Mouse (Mus musculus): ENCODE measurements around the gene Kansl3. TPM values are rescaled to one million over a fixed set of nuclear protein-coding genes. Genes with fewer than 3 reads are reported as not detected.

Gene Kansl3
- polyA plus RNA-seq, 1 experiment from 2014 or later: 36.3 TPM

DNA sequence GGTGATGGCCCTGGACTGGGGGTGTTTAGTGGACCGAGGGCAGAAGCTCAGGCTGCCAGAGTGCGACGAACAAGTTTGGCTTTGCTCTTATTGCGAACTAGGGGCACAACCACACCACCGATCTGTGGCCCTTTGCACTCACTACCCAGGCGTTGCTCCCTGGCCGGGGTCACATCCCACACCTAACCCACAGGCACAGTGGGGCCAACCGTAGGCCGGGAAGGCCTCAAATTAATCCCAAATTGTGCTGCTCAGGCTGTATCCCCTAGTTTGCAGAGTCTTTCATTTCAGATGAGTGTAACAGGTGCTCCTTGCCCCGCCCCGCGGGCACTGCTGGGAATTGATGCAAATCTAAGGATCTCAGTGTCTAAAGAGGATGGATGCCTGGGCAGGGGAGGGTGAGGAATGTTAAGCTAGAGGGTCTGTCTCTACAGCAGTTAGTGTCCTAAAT is 60.5 kb downstream of the Kansl3 start:
- Histone ChIP-seq H3K27ac (no peak overlapping the region), H3K4me1 (replicated peaks; ENCODE audit: control insufficient read depth, insufficient read depth, low read length) (peaks cover 19% of the 10 kb centered on the region), H3K9ac (peak overlapping the region; percentile 58; the same call in 1 of the 2 replicates), H3K4me2 (replicated peaks) (peak overlapping the region; percentile 96), H3K4me3 (replicated peaks; ENCODE audit: low read length) (peak overlapping the region; percentile 66), H3K9me3 (ENCODE audit: control insufficient read depth, low read length) (no peaks in the 10 kb centered on the region), H3K27me3 (ENCODE audit: control insufficient read depth, insufficient read depth, low read length) (peaks cover 20% of the 10 kb centered on the region), H3K36me3 (replicated peaks; ENCODE audit: control insufficient read depth, insufficient read depth) (no peaks in the 10 kb centered on the region)
- ATAC-seq (ENCODE audit: low FRiP score) (no peak), DNase-seq (ENCODE audit: low spot score) (no peak)
- WGBS: 8% methylated on average over 12 of the region's 12 CpGs

DNA sequence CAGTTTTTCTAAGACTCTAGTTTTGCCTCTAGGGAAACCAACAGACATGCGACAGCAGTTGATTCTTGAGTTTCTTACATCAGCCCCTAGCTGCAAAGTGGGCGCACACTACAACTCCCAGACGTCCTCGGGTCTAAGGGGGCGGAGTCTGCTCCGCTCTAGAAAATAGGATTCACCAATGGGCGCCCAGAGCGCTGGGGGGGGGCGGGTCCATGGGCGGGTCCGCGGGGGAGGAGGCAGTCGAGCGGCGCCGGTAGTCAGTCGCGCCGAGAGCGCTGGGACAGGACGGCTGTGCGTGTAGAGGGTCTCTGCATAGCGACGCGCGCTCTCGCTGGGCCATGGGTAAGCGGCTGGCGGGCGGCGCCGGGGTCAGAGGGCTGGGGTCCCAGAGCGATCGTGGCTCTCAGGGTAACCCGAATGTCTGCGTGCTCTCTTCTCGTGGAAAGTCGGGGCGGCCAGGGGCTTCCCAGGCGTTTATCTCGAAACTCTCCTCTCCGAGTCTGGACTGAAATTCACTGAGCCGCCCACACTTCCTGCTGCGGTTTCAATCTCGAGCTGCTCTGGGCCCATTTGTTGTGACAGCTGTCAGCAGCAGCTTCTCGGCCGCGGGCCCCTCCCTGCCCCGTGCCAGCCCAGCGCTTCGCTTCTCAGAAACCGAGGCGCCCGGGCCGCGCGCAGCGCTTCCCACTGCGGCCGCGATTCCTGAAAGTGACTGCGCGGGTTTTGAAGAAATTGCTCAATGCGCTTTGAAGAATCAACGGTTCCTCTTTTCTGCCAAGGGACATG is 61.3 kb downstream of the Kansl3 start, which contains the start of gene Arid5a:
Gene Arid5a, plus strand, starts transcription at position 239 of the 786 bp plus-strand sequence.
- H3K9me3 ChIP-seq (ENCODE audit: control insufficient read depth, low read length): no peaks in the 10 kb centered on the region
- H3K4me3 ChIP-seq (replicated peaks; ENCODE audit: low read length): peak within 1 kb of the TSS; percentile 66
- peak; percentile 91 for ATAC-seq (ENCODE audit: low FRiP score)
- under 1% methylated on average over 63 of the region's 65 CpGs for WGBS
- DNase-seq (ENCODE audit: low spot score): peak; percentile 93
- H3K27ac ChIP-seq: peak within 1 kb of the TSS; percentile 34; the same call in 1 of the 2 replicates
- H3K9ac ChIP-seq: peak within 1 kb of the TSS; percentile 58
- no peaks in the 10 kb centered on the region for H3K36me3 ChIP-seq (replicated peaks; ENCODE audit: control insufficient read depth, insufficient read depth)
- H3K4me2 ChIP-seq (replicated peaks): peak within 1 kb of the TSS; percentile 96
- H3K27me3 ChIP-seq (ENCODE audit: control insufficient read depth, insufficient read depth, low read length): peaks cover 20% of the 10 kb centered on the region
- peaks cover 23% of the 10 kb centered on the region for H3K4me1 ChIP-seq (replicated peaks; ENCODE audit: control insufficient read depth, insufficient read depth, low read length)

DNA sequence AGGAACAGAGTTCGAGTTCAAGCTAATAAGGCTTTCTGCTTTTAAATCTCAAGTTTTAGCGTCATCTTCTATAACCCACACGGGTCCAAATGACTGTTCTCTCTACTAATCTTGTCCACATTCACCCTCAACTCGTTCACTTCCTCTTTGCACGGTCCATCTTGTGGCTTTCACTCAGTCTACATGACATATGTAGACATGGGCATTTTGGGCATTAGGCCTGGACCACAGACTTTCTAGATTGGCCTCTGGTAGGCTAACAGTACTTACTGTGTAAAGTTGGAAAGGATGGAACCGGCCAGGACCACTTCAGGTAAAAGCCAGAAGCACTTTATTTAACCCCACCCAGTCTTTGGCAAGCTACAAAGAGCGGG is 61.9 kb downstream of the Kansl3 start:
- WGBS: 71% methylated on average over 7 of the region's 7 CpGs
- Histone ChIP-seq H3K27ac (no peak overlapping the region), H3K4me3 (replicated peaks; ENCODE audit: low read length) (no peak overlapping the region), H3K9me3 (ENCODE audit: control insufficient read depth, low read length) (no peaks in the 10 kb centered on the region), H3K4me1 (replicated peaks; ENCODE audit: control insufficient read depth, insufficient read depth, low read length) (peaks cover 23% of the 10 kb centered on the region), H3K4me2 (replicated peaks) (no peak overlapping the region), H3K9ac (no peak overlapping the region), H3K27me3 (ENCODE audit: control insufficient read depth, insufficient read depth, low read length) (peaks cover 20% of the 10 kb centered on the region), H3K36me3 (replicated peaks; ENCODE audit: control insufficient read depth, insufficient read depth) (no peaks in the 10 kb centered on the region)
- DNase-seq (ENCODE audit: low spot score) (no peak), ATAC-seq (ENCODE audit: low FRiP score) (peak; percentile 1; the same call in 1 of the 2 replicates)

DNA sequence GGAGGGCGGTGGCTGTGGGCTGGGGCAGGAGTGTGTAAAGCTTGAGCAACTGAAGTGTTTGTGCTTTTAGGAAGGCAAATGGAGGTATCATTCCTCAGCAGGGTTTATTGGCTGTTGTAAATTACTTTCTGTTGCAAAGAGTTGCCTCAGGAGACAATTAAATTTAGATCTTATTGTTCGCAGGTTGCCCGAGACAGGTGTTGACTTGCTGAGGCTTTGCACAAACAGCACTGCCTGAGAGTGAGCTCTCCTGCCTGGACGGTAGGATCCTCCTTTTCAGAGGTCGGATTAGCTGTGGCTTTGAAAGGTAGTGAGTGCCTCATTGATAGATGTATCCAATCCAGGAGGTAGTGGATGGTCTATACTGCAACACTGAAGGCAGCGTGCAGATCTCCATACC is 62.9 kb downstream of the Kansl3 start:
- no peak overlapping the region for H3K27ac ChIP-seq
- peaks cover 23% of the 10 kb centered on the region for H3K4me1 ChIP-seq (replicated peaks; ENCODE audit: control insufficient read depth, insufficient read depth, low read length)
- no peaks in the 10 kb centered on the region for H3K36me3 ChIP-seq (replicated peaks; ENCODE audit: control insufficient read depth, insufficient read depth)
- DNase-seq (ENCODE audit: low spot score) (no peak), ATAC-seq (ENCODE audit: low FRiP score) (no peak)
- H3K9me3 ChIP-seq (ENCODE audit: control insufficient read depth, low read length): no peaks in the 10 kb centered on the region
- peaks cover 20% of the 10 kb centered on the region for H3K27me3 ChIP-seq (ENCODE audit: control insufficient read depth, insufficient read depth, low read length)
- no peak overlapping the region for H3K4me3 ChIP-seq (replicated peaks; ENCODE audit: low read length)
- no peak overlapping the region for H3K4me2 ChIP-seq (replicated peaks)
- WGBS: 84% methylated on average over 6 of the region's 6 CpGs
- H3K9ac ChIP-seq: no peak overlapping the region

DNA sequence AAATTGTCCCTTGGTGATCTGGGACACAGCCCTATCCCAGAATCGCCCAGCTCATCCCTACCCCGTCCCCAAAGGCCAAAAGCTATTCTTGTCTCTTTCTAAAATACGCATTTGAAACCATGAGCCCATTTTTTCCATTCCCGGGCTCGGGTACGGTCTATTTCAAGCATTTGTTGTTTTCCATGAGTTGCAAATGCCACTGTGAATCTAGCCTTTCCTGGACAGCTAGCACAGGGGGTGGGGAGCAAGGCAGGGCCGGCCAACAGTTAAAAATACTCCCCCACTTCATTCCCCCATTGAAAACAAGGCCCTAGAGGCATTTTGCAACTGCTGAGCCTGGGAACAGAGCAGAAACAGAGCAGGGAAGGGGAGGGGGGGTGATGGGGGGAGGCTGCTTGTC is 64.2 kb downstream of the Kansl3 start:
- peaks cover 14% of the 10 kb centered on the region for H3K27me3 ChIP-seq (ENCODE audit: control insufficient read depth, insufficient read depth, low read length)
- 79% methylated on average over 7 of the region's 7 CpGs for WGBS

GRCm38 (mm10) chr1:36303381-36304320 is 65.3 kb downstream of the Kansl3 start:
- peak; percentile 71 for DNase-seq (ENCODE audit: low spot score)
- no peak overlapping the region for H3K27ac ChIP-seq
- 10% methylated on average over 30 of the region's 30 CpGs for WGBS
- no peaks in the 10 kb centered on the region for H3K36me3 ChIP-seq (replicated peaks; ENCODE audit: control insufficient read depth, insufficient read depth)
- H3K9ac ChIP-seq: peak overlapping the region; percentile 49
- peak overlapping the region; percentile 69 for H3K4me2 ChIP-seq (replicated peaks)
- peak; percentile 41; the same call in 1 of the 2 replicates for ATAC-seq (ENCODE audit: low FRiP score)
- peaks cover 11% of the 10 kb centered on the region for H3K4me1 ChIP-seq (replicated peaks; ENCODE audit: control insufficient read depth, insufficient read depth, low read length)
- peak overlapping the region; percentile 27 for H3K4me3 ChIP-seq (replicated peaks; ENCODE audit: low read length)
- peaks cover 4% of the 10 kb centered on the region for H3K27me3 ChIP-seq (ENCODE audit: control insufficient read depth, insufficient read depth, low read length)
- no peaks in the 10 kb centered on the region for H3K9me3 ChIP-seq (ENCODE audit: control insufficient read depth, low read length)

More for the DNA sequence above, 64.2 kb downstream of the Kansl3 start:
- Histone ChIP-seq H3K9ac (no peak overlapping the region), H3K4me2 (replicated peaks) (no peak overlapping the region), H3K36me3 (replicated peaks; ENCODE audit: control insufficient read depth, insufficient read depth) (no peaks in the 10 kb centered on the region), H3K4me3 (replicated peaks; ENCODE audit: low read length) (no peak overlapping the region), H3K27ac (no peak overlapping the region), H3K4me1 (replicated peaks; ENCODE audit: control insufficient read depth, insufficient read depth, low read length) (peaks cover 20% of the 10 kb centered on the region), H3K9me3 (ENCODE audit: control insufficient read depth, low read length) (no peaks in the 10 kb centered on the region)
- ATAC-seq (ENCODE audit: low FRiP score): no peak
- DNase-seq (ENCODE audit: low spot score): no peak

DNA sequence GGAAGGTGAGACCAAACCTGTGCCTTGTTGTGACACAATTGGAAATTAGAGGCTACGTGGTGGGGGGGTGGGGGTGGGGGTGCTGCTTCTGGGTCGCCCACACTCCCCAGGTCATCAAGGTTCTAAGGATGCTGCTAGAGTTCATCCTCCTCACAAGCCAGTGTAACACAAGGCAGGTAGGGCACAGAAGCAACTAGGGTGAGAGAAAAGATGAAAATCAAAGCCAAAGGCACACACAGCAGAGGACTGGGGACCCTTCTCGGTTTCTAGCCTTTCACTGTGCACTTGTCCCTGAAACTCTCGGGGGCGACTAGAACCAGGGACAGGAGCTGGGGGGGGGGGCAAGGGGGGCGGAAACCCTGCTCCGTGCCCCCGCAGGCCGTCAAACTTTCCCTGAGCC is 66.0 kb downstream of the Kansl3 start:
- Histone ChIP-seq H3K27me3 (ENCODE audit: control insufficient read depth, insufficient read depth, low read length) (no peaks in the 10 kb centered on the region), H3K4me1 (replicated peaks; ENCODE audit: control insufficient read depth, insufficient read depth, low read length) (peaks cover 5% of the 10 kb centered on the region; the same call in 1 of the 2 replicates), H3K27ac (no peak overlapping the region), H3K9me3 (ENCODE audit: control insufficient read depth, low read length) (no peaks in the 10 kb centered on the region), H3K9ac (peak overlapping the region; percentile 49), H3K4me2 (replicated peaks) (peak overlapping the region; percentile 69), H3K36me3 (replicated peaks; ENCODE audit: control insufficient read depth, insufficient read depth) (no peaks in the 10 kb centered on the region), H3K4me3 (replicated peaks; ENCODE audit: low read length) (peak overlapping the region; percentile 27)
- no peak for ATAC-seq (ENCODE audit: low FRiP score)
- WGBS: 18% methylated on average over 9 of the region's 9 CpGs
- no peak for DNase-seq (ENCODE audit: low spot score)

GRCm38 (mm10) chr1:36302273-36302672 is 66.7 kb downstream of the Kansl3 start:
- no peak for ATAC-seq (ENCODE audit: low FRiP score)
- no peak overlapping the region for H3K27ac ChIP-seq
- H3K27me3 ChIP-seq (ENCODE audit: control insufficient read depth, insufficient read depth, low read length): no peaks in the 10 kb centered on the region
- H3K9ac ChIP-seq: no peak overlapping the region
- H3K4me1 ChIP-seq (replicated peaks; ENCODE audit: control insufficient read depth, insufficient read depth, low read length): peaks cover 5% of the 10 kb centered on the region; the same call in 1 of the 2 replicates
- no peak overlapping the region for H3K4me3 ChIP-seq (replicated peaks; ENCODE audit: low read length)
- no peak overlapping the region for H3K4me2 ChIP-seq (replicated peaks)
- DNase-seq (ENCODE audit: low spot score): no peak
- no peaks in the 10 kb centered on the region for H3K36me3 ChIP-seq (replicated peaks; ENCODE audit: control insufficient read depth, insufficient read depth)
- no peaks in the 10 kb centered on the region for H3K9me3 ChIP-seq (ENCODE audit: control insufficient read depth, low read length)
- 78% methylated on average over 8 of the region's 8 CpGs for WGBS

DNA sequence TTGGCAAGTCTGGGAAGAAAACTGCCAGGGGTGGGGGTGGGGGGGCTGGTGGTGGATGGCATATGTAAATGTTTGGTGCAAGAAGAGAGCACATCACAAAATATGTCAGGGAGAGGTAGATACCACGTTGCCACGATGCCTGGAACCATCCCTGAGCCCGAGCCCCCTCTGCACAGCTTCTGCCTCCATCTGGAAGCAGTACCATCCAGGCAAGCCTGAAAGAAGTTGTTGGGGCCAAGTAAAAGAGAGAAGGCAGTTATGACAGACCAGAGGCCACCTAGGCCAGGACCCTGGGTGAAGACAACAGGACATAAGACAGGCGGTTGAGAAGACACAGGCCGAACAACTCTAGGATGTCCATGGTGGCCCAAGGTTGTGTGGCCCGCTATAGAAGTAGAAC is 68.5 kb downstream of the Kansl3 start:
- H3K9ac ChIP-seq: no peak overlapping the region
- H3K4me1 ChIP-seq (replicated peaks; ENCODE audit: control insufficient read depth, insufficient read depth, low read length): peaks cover 5% of the 10 kb centered on the region; the same call in 1 of the 2 replicates
- H3K27ac ChIP-seq: no peak overlapping the region
- WGBS: 90% methylated on average over 6 of the region's 6 CpGs
- H3K4me3 ChIP-seq (replicated peaks; ENCODE audit: low read length): no peak overlapping the region
- H3K36me3 ChIP-seq (replicated peaks; ENCODE audit: control insufficient read depth, insufficient read depth): no peaks in the 10 kb centered on the region
- H3K27me3 ChIP-seq (ENCODE audit: control insufficient read depth, insufficient read depth, low read length): no peaks in the 10 kb centered on the region
- no peak for DNase-seq (ENCODE audit: low spot score)
- no peak overlapping the region for H3K4me2 ChIP-seq (replicated peaks)
- no peak for ATAC-seq (ENCODE audit: low FRiP score)
- no peaks in the 10 kb centered on the region for H3K9me3 ChIP-seq (ENCODE audit: control insufficient read depth, low read length)

All from hindbrain, embryonic 14.5 days (tissue).